Mouse (Mus musculus) olfactory bulb, adult 2 months (tissue): Measurements from ENCODE around the gene Aig1.

Experiments
- CTCF ChIP-seq: fragments of 200-500 bp; IDR thresholded peaks from 2 replicates; pipeline ENCODE4 v1.5.1; 2012; ENCODE audit warnings: low read depth, mild to moderate bottlenecking, low read length, moderate library complexity; ENCODE audit not compliant: insufficient read depth
- POLR2A ChIP-seq: fragments of 200-500 bp; IDR thresholded peaks from 2 replicates; pipeline ENCODE4 v1.6.1; 2012; ENCODE audit warnings: mild to moderate bottlenecking, low read depth, low read length, moderate library complexity; ENCODE audit not compliant: insufficient read depth

GRCm38 (mm10) chr10:13836956-13837355 lies 31.8 kb downstream of the Aig1 start:
- TF ChIP-seq POLR2A (no peak), CTCF (no peak)
